Mouse (Mus musculus) forebrain, embryonic 14.5 days (tissue): ENCODE results near the gene Amd1. TPM values are rescaled to one million over a fixed set of nuclear protein-coding genes. Genes with fewer than 3 reads are reported as not detected.

Experiments
- ATAC-seq: fragments of 200-750 bp; cut with Nextera tagmentation; 2 replicates; pipeline ENCODE4 v1.8.0; 2017; ENCODE audit warnings: mild to moderate bottlenecking, moderate library complexity
- DNase-seq: peaks from one replicate; pipeline ENCODE4 v3.0.0-alpha.2; 2015; ENCODE audit warnings: low spot score
- H3K27ac ChIP-seq: fragments of 300-500 bp; sonication (generic); 2 replicates; pipeline ENCODE4 v1.5.1; 2014; ENCODE audit warnings: low read depth, mild to moderate bottlenecking, control low read depth, low read length, moderate library complexity
- H3K27me3 ChIP-seq: fragments of 300-500 bp; sonication (generic); replicated peaks from 2 replicates; pipeline ENCODE4 v1.6.1; 2014; ENCODE audit warnings: low read length, control low read depth, mixed read lengths; ENCODE audit not compliant: control insufficient read depth, insufficient read depth
- H3K36me3 ChIP-seq: fragments of 300-500 bp; sonication (generic); 2 replicates; pipeline ENCODE4 v1.6.1; 2014; ENCODE audit warnings: low read length, control low read depth; ENCODE audit not compliant: control insufficient read depth, insufficient read depth
- H3K4me1 ChIP-seq: fragments of 300-500 bp; sonication (generic); 2 replicates; pipeline ENCODE4 v1.6.1; 2014; ENCODE audit warnings: antibody characterized with exemption, low read length, control low read depth; ENCODE audit not compliant: control insufficient read depth, insufficient read depth
- H3K4me2 ChIP-seq: fragments of 300-500 bp; sonication (generic); 2 replicates; pipeline ENCODE4 v1.6.1; 2014; ENCODE audit warnings: mild to moderate bottlenecking, control low read depth, low read length
- H3K4me3 ChIP-seq: fragments of 300-500 bp; sonication (generic); 2 replicates; pipeline ENCODE4 v1.5.1; 2014; ENCODE audit warnings: low read depth, low read length, control low read depth
- H3K9ac ChIP-seq: fragments of 300-500 bp; sonication (generic); 2 replicates; pipeline ENCODE4 v1.6.1; 2014; ENCODE audit warnings: mild to moderate bottlenecking, low read length, control low read depth, moderate library complexity
- H3K9me3 ChIP-seq: fragments of 300-500 bp; sonication (generic); replicated peaks from 2 replicates; pipeline ENCODE4 v1.6.1; 2016; ENCODE audit warnings: low read length, control low read depth, mixed read lengths; ENCODE audit not compliant: control insufficient read depth
- WGBS: fragments of 180-500 bp; shearing (Covaris S2); extraction: QIAGEN DNeasy Blood & Tissue Kit; methylation state at CpG from one replicate; pipeline ENCODE4 v1.1.7; 2014; 5-methylcytosine and 5-hydroxymethylcytosine counted together
- polyA plus RNA-seq: library from polyadenylated mRNA; unstranded; fragments of >200 nt; fragmentation: Nextera tagmentation; extraction: Ambion mirVana; gene quantifications from 2 replicates; pipeline ENCODE4 v1.2.1, GENCODE M21; 2014

Gene Amd1
- 50.7 and 69.4 TPM in 2 replicates for polyA plus RNA-seq

- peak; percentile 100 for DNase-seq
- Histone ChIP-seq H3K9me3 (no peaks in the 10 kb centered on the region), H3K27ac (peak within 1 kb of the TSS; percentile 98), H3K4me1 (peaks cover 17% of the 10 kb centered on the region; the same call in 1 of the 2 replicates), H3K27me3 (no peaks in the 10 kb centered on the region), H3K36me3 (0 out of 2 replicates have a peak, but pooled peaks cover 3% of the 10 kb centered on the region), H3K9ac (peak within 1 kb of the TSS; percentile 95), H3K4me3 (peak within 1 kb of the TSS; percentile 95), H3K4me2 (peak within 1 kb of the TSS; percentile 77)
- ATAC-seq, result peak; percentile 98
- WGBS, result under 1% methylated on average over 55 of the region's 55 CpGs
These were observed at the start of gene Amd1 for GRCm38 (mm10) chr10:40302140-40302985. Amd1 (minus strand) TSS chr10:40302186.

- Histone ChIP-seq H3K4me1 (peaks cover 13% of the 10 kb centered on the region), H3K4me3 (no peak overlapping the region), H3K9ac (no peak overlapping the region; the same call in 1 of the 2 replicates), H3K9me3 (no peaks in the 10 kb centered on the region), H3K36me3 (no peaks in the 10 kb centered on the region), H3K27me3 (no peaks in the 10 kb centered on the region), H3K27ac (no peak overlapping the region), H3K4me2 (peak overlapping the region; percentile 70; the same call in 1 of the 2 replicates)
- no peak for DNase-seq
- ATAC-seq, result no peak
- WGBS, result 54% methylated on average over 4 of the region's 4 CpGs
These were observed 49.2 kb upstream of the Amd1 start for GRCm38 (mm10) chr10:40351156-40351555.

GRCm38 (mm10) chr10:40350245-40350932, 48.4 kb upstream of the Amd1 start:
- WGBS, result 58% methylated on average over 12 of the region's 12 CpGs
- ATAC-seq, result no peak
- H3K27me3 ChIP-seq, result no peaks in the 10 kb centered on the region
- peak overlapping the region; percentile 70 for H3K4me2 ChIP-seq
- peak overlapping the region; percentile 88 for H3K9ac ChIP-seq
- no peaks in the 10 kb centered on the region for H3K9me3 ChIP-seq
- peaks cover 13% of the 10 kb centered on the region for H3K4me1 ChIP-seq
- H3K27ac ChIP-seq, result no peak overlapping the region
- H3K36me3 ChIP-seq, result no peaks in the 10 kb centered on the region
- DNase-seq, result no peak
- peak overlapping the region; percentile 89 for H3K4me3 ChIP-seq

GRCm38 (mm10) chr10:40349631-40350177, 47.7 kb upstream of the Amd1 start:
- ATAC-seq, result peak; percentile 42
- no peaks in the 10 kb centered on the region for H3K9me3 ChIP-seq
- whole genome bisulfite sequencing, result under 1% methylated on average over 60 of the region's 62 CpGs

GRCm38 (mm10) chr10:40348566-40349536, 46.9 kb upstream of the Amd1 start:
- ATAC-seq (peak; percentile 97), DNase-seq (peak; percentile 100)
- H3K27ac ChIP-seq, result peak overlapping the region; percentile 95
- H3K4me2 ChIP-seq, result peak overlapping the region; percentile 70
- peaks cover 13% of the 10 kb centered on the region for H3K4me1 ChIP-seq
- peak overlapping the region; percentile 89 for H3K4me3 ChIP-seq
- H3K27me3 ChIP-seq, result no peaks in the 10 kb centered on the region
- no peaks in the 10 kb centered on the region for H3K36me3 ChIP-seq
- H3K9ac ChIP-seq, result peak overlapping the region; percentile 88
- H3K9me3 ChIP-seq, result no peaks in the 10 kb centered on the region
- WGBS, result under 1% methylated on average over 74 of the region's 76 CpGs

More at GRCm38 (mm10) chr10:40349631-40350177, 47.7 kb upstream of the Amd1 start:
- Histone ChIP-seq H3K36me3 (no peaks in the 10 kb centered on the region), H3K27ac (peak overlapping the region; percentile 95), H3K4me3 (peak overlapping the region; percentile 89), H3K4me2 (peak overlapping the region; percentile 70), H3K4me1 (peaks cover 13% of the 10 kb centered on the region), H3K9ac (peak overlapping the region; percentile 88), H3K27me3 (no peaks in the 10 kb centered on the region)
- peak; percentile 73 for DNase-seq

DNA sequence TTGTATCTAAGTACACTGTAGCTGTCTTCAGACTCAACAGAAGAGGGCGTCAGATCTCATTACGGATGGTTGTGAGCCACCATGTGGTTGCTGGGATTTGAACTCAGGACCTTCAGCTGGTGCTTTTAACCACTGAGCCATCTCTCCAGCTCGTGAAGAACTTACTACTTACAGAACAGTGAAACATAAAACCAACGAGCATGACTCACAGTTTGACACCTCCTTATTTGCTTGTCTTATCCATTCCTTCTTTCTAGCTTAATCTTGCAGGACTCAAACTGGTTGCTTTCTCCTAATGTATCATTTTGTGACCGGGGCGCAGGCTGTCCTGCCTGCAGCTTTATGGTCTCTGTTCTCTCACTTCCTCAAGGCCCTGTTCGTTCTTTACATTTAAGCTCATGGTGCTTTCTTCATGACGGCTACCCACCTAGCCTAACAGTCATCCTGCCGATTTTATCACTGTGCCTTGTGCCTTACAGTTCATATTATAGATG, 45.5 kb upstream of the Amd1 start:
- ATAC-seq (no peak), DNase-seq (no peak)
- Histone ChIP-seq H3K27ac (peak overlapping the region; percentile 95; the same call in 1 of the 2 replicates), H3K4me3 (no peak overlapping the region), H3K4me1 (peaks cover 13% of the 10 kb centered on the region), H3K27me3 (no peaks in the 10 kb centered on the region), H3K9me3 (no peaks in the 10 kb centered on the region), H3K36me3 (no peaks in the 10 kb centered on the region), H3K4me2 (peak overlapping the region; percentile 58; the same call in 1 of the 2 replicates), H3K9ac (no peak overlapping the region; the same call in 1 of the 2 replicates)
- 74% methylated on average over 9 of the region's 9 CpGs for WGBS

DNA sequence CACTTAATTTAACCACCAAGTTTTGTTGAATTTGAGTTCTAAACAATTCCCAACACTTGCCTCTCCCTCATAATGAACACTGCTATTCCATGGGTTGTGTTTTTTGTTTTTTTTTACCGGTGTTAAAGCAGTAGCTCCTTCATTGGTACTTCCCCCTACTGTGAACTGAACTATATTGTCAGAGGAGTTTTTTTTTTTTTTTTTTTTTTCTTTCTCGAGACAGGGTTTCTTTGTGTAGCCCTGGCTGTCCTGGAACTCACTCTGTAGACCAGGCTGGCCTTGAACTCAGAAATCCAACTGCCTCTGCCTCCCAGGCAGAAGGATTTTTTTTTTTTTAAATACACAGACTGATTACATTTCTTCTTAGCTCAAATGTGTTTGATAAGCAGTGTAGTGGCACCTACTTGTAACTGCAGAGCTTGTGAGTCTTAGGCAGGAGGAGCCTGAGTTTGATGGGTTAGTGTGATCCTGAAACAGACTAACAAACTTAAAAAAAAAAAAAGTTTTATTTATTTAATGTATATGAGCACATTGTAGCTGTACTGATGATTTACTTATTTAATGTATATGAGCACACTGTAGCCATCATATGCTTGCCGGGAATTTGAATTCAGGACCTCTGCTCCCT, 44.9 kb upstream of the Amd1 start:
- Histone ChIP-seq H3K27ac (no peak overlapping the region), H3K4me1 (peaks cover 13% of the 10 kb centered on the region), H3K4me2 (no peak overlapping the region), H3K9ac (no peak overlapping the region), H3K9me3 (no peaks in the 10 kb centered on the region), H3K4me3 (no peak overlapping the region), H3K36me3 (no peaks in the 10 kb centered on the region), H3K27me3 (no peaks in the 10 kb centered on the region)
- no peak for DNase-seq
- no peak for ATAC-seq
- 69% methylated on average over 3 of the region's 3 CpGs for WGBS
